In genomic region chr11:54127397-54127796, GRCm38 (mm10) we compare ENCODE assay signal across 15 mouse cellular contexts. TPM values are rescaled to one million over a fixed set of nuclear protein-coding genes. Genes with fewer than 3 reads are reported as not detected.
DNase-seq lines count a peak whose midpoint lies in the region; ATAC-seq and TF ChIP-seq lines count a peak whose summit lies in the region.
"Had no signal": no experiment of that assay in that cellular context is flagged by ENCODE, and none has a peak within 500 bp of the region (broad histone marks: within the 10 kb centered on the region; RNA-seq: fewer than 3 reads in every experiment).

No protein-coding gene starts in this region.

- H3K4me1 ChIP-seq in embryonic facial prominence, embryonic 12.5 days = no peaks in the 10 kb centered on the region
- H3K4me1 ChIP-seq in embryonic facial prominence, embryonic 10.5 days = no peaks in the 10 kb centered on the region
- peaks cover 13% of the 10 kb centered on the region; the same call in 1 of the 2 replicates for H3K4me1 ChIP-seq in heart, postnatal 0 days (ENCODE audit: control insufficient read depth, insufficient read depth)
- H3K4me1 ChIP-seq in limb, embryonic 13.5 days = peaks cover 38% of the 10 kb centered on the region
- H3K4me1 ChIP-seq in stomach, embryonic 16.5 days (ENCODE audit: control insufficient read depth, insufficient read depth, low read length) = peaks cover 7% of the 10 kb centered on the region

- H3K27ac ChIP-seq in embryonic facial prominence, embryonic 12.5 days = 0 out of 2 replicates have a peak overlapping the region, but pooled peaks have one; percentile 37
- H3K27ac ChIP-seq in embryonic facial prominence, embryonic 10.5 days (replicated peaks) = no peak overlapping the region
- no peak overlapping the region for H3K27ac ChIP-seq in heart, postnatal 0 days (ENCODE audit: low read depth)
- peak overlapping the region; percentile 80 for H3K27ac ChIP-seq in limb, embryonic 13.5 days
- H3K27ac ChIP-seq in stomach, embryonic 16.5 days (ENCODE audit: low read length) = 0 out of 2 replicates have a peak overlapping the region, but pooled peaks have one; percentile 28
- H3K27ac ChIP-seq: forebrain, embryonic 13.5 days; kidney, embryonic 15.5 days; midbrain, embryonic 10.5 days had no signal

- no peak overlapping the region for H3K4me3 ChIP-seq in embryonic facial prominence, embryonic 12.5 days
- no peak overlapping the region for H3K4me3 ChIP-seq in embryonic facial prominence, embryonic 10.5 days
- H3K4me3 ChIP-seq in heart, postnatal 0 days (ENCODE audit: low read depth, low read length) = no peak overlapping the region
- H3K4me3 ChIP-seq in limb, embryonic 13.5 days = no peak overlapping the region
- H3K4me3 ChIP-seq in stomach, embryonic 16.5 days (replicated peaks; ENCODE audit: low read length) = no peak overlapping the region
- H3K4me3 ChIP-seq: forebrain, embryonic 13.5 days; kidney, embryonic 15.5 days; midbrain, embryonic 10.5 days had no signal

- H3K36me3 ChIP-seq in embryonic facial prominence, embryonic 12.5 days = peaks cover 34% of the 10 kb centered on the region
- H3K36me3 ChIP-seq in embryonic facial prominence, embryonic 10.5 days (replicated peaks) = peaks cover 33% of the 10 kb centered on the region
- H3K36me3 ChIP-seq in heart, postnatal 0 days (replicated peaks; ENCODE audit: control insufficient read depth, insufficient read depth, low read length) = peaks cover 45% of the 10 kb centered on the region
- peaks cover 35% of the 10 kb centered on the region for H3K36me3 ChIP-seq in limb, embryonic 13.5 days
- H3K36me3 ChIP-seq in stomach, embryonic 16.5 days (ENCODE audit: control insufficient read depth, insufficient read depth, low read length) = no peaks in the 10 kb centered on the region
- H3K36me3 ChIP-seq: midbrain, embryonic 10.5 days had no signal

- 69% methylated on average over 2 of the region's 2 CpGs for WGBS in embryonic facial prominence, embryonic 12.5 days
- WGBS in embryonic facial prominence, embryonic 10.5 days = 84% methylated on average over 2 of the region's 2 CpGs
- 53% methylated on average over 2 of the region's 2 CpGs for WGBS in heart, postnatal 0 days
- 44% methylated on average over 2 of the region's 2 CpGs for WGBS in limb, embryonic 13.5 days
- WGBS in stomach, embryonic 16.5 days = 59% methylated on average over 2 of the region's 2 CpGs

- intact Hi-C loops in heart, postnatal 14 days (cut with DNase I) = no loop called here

- TF ChIP-seq EP300 in heart, postnatal 0 days (IDR thresholded peaks at IDR 0.05; ENCODE audit: low read depth) = no peak

- H3K9me3 ChIP-seq in embryonic facial prominence, embryonic 12.5 days = no peaks in the 10 kb centered on the region
- H3K9me3 ChIP-seq in embryonic facial prominence, embryonic 10.5 days = no peaks in the 10 kb centered on the region
- no peaks in the 10 kb centered on the region for H3K9me3 ChIP-seq in heart, postnatal 0 days (replicated peaks; ENCODE audit: control insufficient read depth, low read length)
- no peaks in the 10 kb centered on the region for H3K9me3 ChIP-seq in limb, embryonic 13.5 days
- H3K9me3 ChIP-seq in stomach, embryonic 16.5 days (replicated peaks; ENCODE audit: control insufficient read depth, low read length) = no peaks in the 10 kb centered on the region
- H3K9me3 ChIP-seq: forebrain, embryonic 13.5 days; kidney, embryonic 15.5 days; midbrain, embryonic 10.5 days had no signal

- H3K27me3 ChIP-seq in embryonic facial prominence, embryonic 12.5 days = no peaks in the 10 kb centered on the region
- H3K27me3 ChIP-seq in embryonic facial prominence, embryonic 10.5 days (replicated peaks; ENCODE audit: low read depth, poor library complexity, severe bottlenecking) = no peaks in the 10 kb centered on the region
- no peaks in the 10 kb centered on the region for H3K27me3 ChIP-seq in heart, postnatal 0 days (ENCODE audit: control insufficient read depth, insufficient read depth, low read length)
- H3K27me3 ChIP-seq in limb, embryonic 13.5 days = peaks cover 42% of the 10 kb centered on the region
- H3K27me3 ChIP-seq in stomach, embryonic 16.5 days (ENCODE audit: control insufficient read depth, insufficient read depth, low read length) = no peaks in the 10 kb centered on the region
- H3K27me3 ChIP-seq: forebrain, embryonic 13.5 days; kidney, embryonic 15.5 days had no signal

- H3K9ac ChIP-seq in embryonic facial prominence, embryonic 12.5 days = no peak overlapping the region
- H3K9ac ChIP-seq in heart, postnatal 0 days (replicated peaks; ENCODE audit: low read depth, low read length) = no peak overlapping the region
- no peak overlapping the region for H3K9ac ChIP-seq in limb, embryonic 13.5 days
- H3K9ac ChIP-seq in stomach, embryonic 16.5 days (ENCODE audit: low read length) = no peak overlapping the region
- H3K9ac ChIP-seq: forebrain, embryonic 13.5 days; kidney, embryonic 15.5 days had no signal

- no peak for DNase-seq in embryonic facial prominence, embryonic 10.5 days (ENCODE audit: low spot score)
- no peak for DNase-seq in heart, postnatal 0 days (ENCODE audit: low spot score)
- DNase-seq in heart, postnatal 14 days = no peak
- DNase-seq in cerebellum, adult 9-10 months = no peak
- DNase-seq: adrenal gland, postnatal 10 days; lung, postnatal 14 days; thymus, adult 2 months had no signal

- ATAC-seq in embryonic facial prominence, embryonic 12.5 days (ENCODE audit: insufficient number of reproducible peaks, insufficient read depth, low FRiP score, low TSS enrichment) = no peak
- ATAC-seq in heart, postnatal 0 days (ENCODE audit: insufficient read depth, low read depth) = no peak
- ATAC-seq in limb, embryonic 13.5 days (ENCODE audit: low FRiP score, low read depth) = no peak
- no peak for ATAC-seq in stomach, embryonic 16.5 days (ENCODE audit: insufficient read depth, low FRiP score)
- ATAC-seq in granulocyte monocyte progenitor cell, adult 5-6 weeks (replicated peaks; ENCODE audit: poor library complexity, severe bottlenecking) = no peak

- H3K4me2 ChIP-seq in embryonic facial prominence, embryonic 12.5 days (replicated peaks) = no peak overlapping the region
- 0 out of 2 replicates have a peak overlapping the region, but pooled peaks have one; percentile 14 for H3K4me2 ChIP-seq in heart, postnatal 0 days (ENCODE audit: low read depth, low read length)
- H3K4me2 ChIP-seq in limb, embryonic 13.5 days (replicated peaks) = peak overlapping the region; percentile 52
- H3K4me2 ChIP-seq in stomach, embryonic 16.5 days (ENCODE audit: low read depth, low read length) = no peak overlapping the region
- H3K4me2 ChIP-seq: forebrain, embryonic 13.5 days; kidney, embryonic 15.5 days had no signal

- TF ChIP-seq CTCF in heart, postnatal 0 days (IDR thresholded peaks at IDR 0.05; ENCODE audit: low read depth) = no peak

RNA-seq across cellular contexts. Expression of gene P4ha2, which starts 27.5 kb away (rescaled TPM):
- polyA plus RNA-seq in embryonic facial prominence, embryonic 12.5 days (2016; fragmentation: Nextera tagmentation; extraction: Ambion mirVana) = 56.8 and 59.7 TPM in 2 replicates
- 36.5 and 36.8 TPM in 2 replicates for polyA plus RNA-seq in embryonic facial prominence, embryonic 10.5 days (2016; fragmentation: Nextera tagmentation; extraction: Ambion mirVana)
- 49.0 and 67.2 TPM in 2 replicates for total RNA-seq in heart, postnatal 0 days (2014; rRNA removed; ENCODE audit: low replicate concordance)
- 18.9 and 19.8 TPM in 2 replicates for polyA plus RNA-seq in heart, postnatal 0 days (2015; fragmentation: Nextera tagmentation; extraction: Ambion mirVana)
- total RNA-seq in heart, postnatal 14 days (2021) = 10 to 100 TPM; 43.3 to 46.4 TPM
- 81.3 and 84.9 TPM in 2 replicates for polyA plus RNA-seq in limb, embryonic 13.5 days (2015; fragmentation: Nextera tagmentation; extraction: Ambion mirVana)
- 78.6 and 86.8 TPM in 2 replicates for polyA plus RNA-seq in stomach, embryonic 16.5 days (2015; fragmentation: Nextera tagmentation; extraction: Ambion mirVana)
- total RNA-seq in granulocyte monocyte progenitor cell, adult 5-6 weeks (2014; fragmentation: Nextera tagmentation) = not detected in 2 replicates
- total RNA-seq in granulocyte monocyte progenitor cell, adult 5-6 weeks (2017) = not detected in 2 replicates
- total RNA-seq: hematopoietic stem cell, adult 5-6 weeks had no signal

RNA-seq across cellular contexts. Expression of gene Pdlim4, which starts 58.6 kb away (rescaled TPM):
- 144 and 146 TPM in 2 replicates for polyA plus RNA-seq in embryonic facial prominence, embryonic 12.5 days (2016; fragmentation: Nextera tagmentation; extraction: Ambion mirVana)
- 91.1 and 112 TPM in 2 replicates for polyA plus RNA-seq in embryonic facial prominence, embryonic 10.5 days (2016; fragmentation: Nextera tagmentation; extraction: Ambion mirVana)
- total RNA-seq in heart, postnatal 0 days (2014; rRNA removed; ENCODE audit: low replicate concordance) = 14.2 and 29.3 TPM in 2 replicates
- 23.6 and 26.6 TPM in 2 replicates for polyA plus RNA-seq in heart, postnatal 0 days (2015; fragmentation: Nextera tagmentation; extraction: Ambion mirVana)
- 10 to 100 TPM; 29.9 to 33.2 TPM for total RNA-seq in heart, postnatal 14 days (2021)
- polyA plus RNA-seq in limb, embryonic 13.5 days (2015; fragmentation: Nextera tagmentation; extraction: Ambion mirVana) = 162 and 169 TPM in 2 replicates
- polyA plus RNA-seq in stomach, embryonic 16.5 days (2015; fragmentation: Nextera tagmentation; extraction: Ambion mirVana) = 63.7 and 65.9 TPM in 2 replicates
- total RNA-seq in granulocyte monocyte progenitor cell, adult 5-6 weeks (2014; fragmentation: Nextera tagmentation) = 0.70 and 4.5 TPM in 2 replicates
- 0.47 TPM in 1 of 2 replicates, not detected in the other for total RNA-seq in granulocyte monocyte progenitor cell, adult 5-6 weeks (2017)
- total RNA-seq: hematopoietic stem cell, adult 5-6 weeks had no signal

Comparison
In these comparisons a context has a peak if more than half of its experiments do, and no peak if none do; other contexts are left out.
1. H3K27ac ChIP-seq: peak in embryonic facial prominence, embryonic 12.5 days (single experiment), limb, embryonic 13.5 days (single experiment) and stomach, embryonic 16.5 days (single experiment); none in embryonic facial prominence, embryonic 10.5 days (single experiment) and heart, postnatal 0 days (single experiment).
2. H3K4me2 ChIP-seq: peak in heart, postnatal 0 days (single experiment) and limb, embryonic 13.5 days (single experiment); none in embryonic facial prominence, embryonic 12.5 days (single experiment) and stomach, embryonic 16.5 days (single experiment).